ENCODE assay signal across 8 mouse cellular contexts in the genomic region with DNA sequence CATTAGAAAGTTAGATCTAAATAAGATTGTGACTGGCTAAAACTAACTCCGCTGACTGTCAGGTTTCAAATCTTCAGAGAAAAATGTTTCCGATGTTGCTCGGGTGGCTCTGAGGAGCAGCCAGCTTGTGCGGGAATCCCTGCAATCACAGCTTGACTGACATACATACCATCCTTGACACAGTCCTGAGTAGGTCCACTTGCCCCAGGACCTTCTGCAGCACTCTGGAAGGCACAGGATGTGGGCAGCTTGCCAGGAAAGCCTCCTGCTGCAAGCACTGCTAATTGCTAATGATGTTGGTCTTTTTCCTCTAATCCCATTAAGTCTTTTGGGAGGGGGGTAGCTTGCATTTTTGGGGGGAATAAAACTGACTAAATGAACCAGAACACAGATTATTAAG. TPM values are rescaled to one million over a fixed set of nuclear protein-coding genes. Genes with fewer than 3 reads are reported as not detected.
DNase-seq lines count a peak whose midpoint lies in the region; ATAC-seq lines count a peak whose summit lies in the region.

No protein-coding gene starts in this region.

- no peaks in the 10 kb centered on the region for H3K27me3 ChIP-seq in lung, embryonic 15.5 days

- H3K27ac ChIP-seq in lung, embryonic 15.5 days: 0 out of 2 replicates have a peak overlapping the region, but pooled peaks have one; percentile 17

- peaks cover 56% of the 10 kb centered on the region for H3K36me3 ChIP-seq in lung, embryonic 15.5 days

- ATAC-seq in lung, embryonic 15.5 days (ENCODE audit: borderline replicate concordance, extremely low read depth, low FRiP score, low TSS enrichment): peak; percentile 53; the same call in 1 of the 2 replicates
- no peak for ATAC-seq in frontal cortex, adult (ENCODE audit: low TSS enrichment)

- H3K9ac ChIP-seq in lung, embryonic 15.5 days: no peak overlapping the region

- no peaks in the 10 kb centered on the region for H3K9me3 ChIP-seq in lung, embryonic 15.5 days

- intact Hi-C loops in gastrocnemius, postnatal 14 days (cut with DNase I; ENCODE audit: low total_unique reads): no loop called here

- no peak overlapping the region for H3K4me3 ChIP-seq in lung, embryonic 15.5 days

- H3K4me2 ChIP-seq in lung, embryonic 15.5 days: no peak overlapping the region

- WGBS in lung, embryonic 15.5 days: 62% methylated on average over 4 of the region's 4 CpGs

- H3K4me1 ChIP-seq in lung, embryonic 15.5 days: peaks cover 11% of the 10 kb centered on the region

- peak; percentile 30 for DNase-seq in gastrocnemius, adult 18-20 months (ENCODE audit: low spot score)
- DNase-seq in gastrocnemius, postnatal 25 days: no peak
- peak; percentile 86 for DNase-seq in retina, postnatal 1 day
- no peak for DNase-seq in retina, embryonic 14.5 days (ENCODE audit: low spot score)
- peak; percentile 44 for DNase-seq in gastrocnemius, postnatal 14 days
- no peak for DNase-seq in left cerebral cortex, adult 8-10 months (ENCODE audit: low spot score in 2 of 2)

RNA-seq across cellular contexts. Expression of a gene that starts 44.0 kb away (rescaled TPM):
- 10 to 100 TPM; 39.4 to 41.7 TPM for total RNA-seq in gastrocnemius, adult 18-20 months (2021)
- total RNA-seq in gastrocnemius, postnatal 25 days (2021): 10 to 100 TPM; 33.4 to 38.5 TPM
- total RNA-seq in gastrocnemius, postnatal 14 days (2021): 10 to 100 TPM; 53.2 to 56.7 TPM
- 28.4 and 28.9 TPM in 2 replicates for polyA plus RNA-seq in lung, embryonic 15.5 days (2015; fragmentation: Nextera tagmentation; extraction: Ambion mirVana)
- 10 to 100 TPM; 34.0 to 36.4 (median 35.2) TPM for total RNA-seq in left cerebral cortex, adult 8-10 months (2022)

RNA-seq across cellular contexts. Expression of a gene that starts 46.8 kb away (rescaled TPM):
- total RNA-seq in gastrocnemius, adult 18-20 months (2021): 10 to 100 TPM; 17.6 to 22.1 TPM
- 10 to 100 TPM; 17.8 to 18.1 TPM for total RNA-seq in gastrocnemius, postnatal 25 days (2021)
- 10 to 100 TPM; 12.1 to 16.8 TPM for total RNA-seq in gastrocnemius, postnatal 14 days (2021)
- polyA plus RNA-seq in lung, embryonic 15.5 days (2015; fragmentation: Nextera tagmentation; extraction: Ambion mirVana): 30.4 and 32.3 TPM in 2 replicates
- 10 to 100 TPM; 66.3 to 80.0 (median 67.5) TPM for total RNA-seq in left cerebral cortex, adult 8-10 months (2022)

Comparison
In these comparisons a context has a peak if more than half of its experiments do, and no peak if none do; other contexts are left out.
1. DNase-seq: peak in gastrocnemius, adult 18-20 months (single experiment), retina, postnatal 1 day (single experiment) and gastrocnemius, postnatal 14 days (single experiment); none in gastrocnemius, postnatal 25 days (single experiment), retina, embryonic 14.5 days (single experiment) and left cerebral cortex, adult 8-10 months (0 of 2).